Mouse (Mus musculus) WW6 (cell line): ENCODE results near the gene Rbm25.
"Not testable (repeated sequence)": the region's sequence is repeated elsewhere in the genome, so short reads cannot be mapped to it uniquely, and the experiment has no call there.

ENCODE experiments used
- DNase-seq: peaks from one replicate; pipeline ENCODE4 v3.0.0-alpha.2; 2013; ENCODE audit warnings: low read depth, low spot score

Rbm25 gene

DNA sequence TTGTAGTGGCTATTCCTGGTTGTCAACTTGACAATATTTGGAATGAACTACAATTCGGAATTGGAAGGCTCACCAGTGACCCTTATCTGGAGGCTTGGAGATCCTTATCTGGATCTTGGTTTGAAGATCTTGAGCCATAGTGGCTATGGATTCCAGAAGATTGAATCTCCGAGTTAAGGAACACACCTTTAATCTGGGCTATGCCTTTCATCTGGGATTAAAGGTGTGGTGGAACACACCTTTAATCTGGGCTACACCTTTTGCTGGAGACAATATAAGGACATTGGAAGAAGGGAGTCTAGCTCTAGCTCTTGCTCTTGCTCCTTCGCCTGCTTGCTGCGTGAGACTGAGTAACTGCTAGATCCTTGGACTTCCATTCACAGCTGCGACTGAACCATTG is at the start of gene Rbm25:
Rbm25 (plus strand) TSS at position 301 of the 400 bp plus-strand sequence.
- DNase-seq, result not testable (repeated sequence)

DNA sequence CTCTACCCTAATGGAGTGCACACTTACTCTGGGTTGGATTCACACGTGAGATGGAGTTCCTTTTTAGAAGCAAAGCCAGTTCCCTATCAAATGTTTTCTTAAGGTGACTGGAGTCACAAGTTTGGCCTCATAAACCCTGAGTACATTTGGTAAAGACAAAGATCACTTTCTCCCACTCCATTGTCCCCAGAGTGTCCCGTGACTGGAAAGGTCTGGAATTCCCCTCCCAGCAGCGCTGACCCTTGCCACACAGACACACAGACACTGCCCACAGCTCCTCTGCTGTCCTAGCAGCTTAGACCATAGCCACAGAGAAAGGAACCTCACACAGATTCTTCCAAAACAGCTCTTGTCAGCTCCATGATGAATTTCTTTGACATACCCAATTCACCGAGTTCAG is 48.9 kb upstream of the Rbm25 start:
- DNase-seq, result no peak

DNA sequence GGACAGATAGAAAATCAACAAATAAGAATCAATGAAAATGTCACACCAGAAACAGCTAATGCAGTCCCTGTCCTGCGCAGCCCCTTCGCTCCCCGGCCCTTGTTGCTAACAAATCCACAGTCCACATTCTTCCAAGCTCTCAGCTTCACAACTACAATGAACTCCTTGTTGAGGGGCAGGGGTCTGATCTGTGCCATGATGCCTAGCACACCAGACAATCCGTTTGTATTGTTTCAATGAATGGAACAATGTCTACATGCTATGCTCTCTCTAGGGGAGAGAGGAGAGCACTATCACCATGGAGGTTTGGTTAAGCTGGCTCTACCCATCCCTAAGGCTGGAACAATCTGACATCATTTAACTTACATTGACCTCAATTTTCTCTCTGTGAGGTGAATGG is 48.3 kb upstream of the Rbm25 start:
- DNase-seq, result no peak

DNA sequence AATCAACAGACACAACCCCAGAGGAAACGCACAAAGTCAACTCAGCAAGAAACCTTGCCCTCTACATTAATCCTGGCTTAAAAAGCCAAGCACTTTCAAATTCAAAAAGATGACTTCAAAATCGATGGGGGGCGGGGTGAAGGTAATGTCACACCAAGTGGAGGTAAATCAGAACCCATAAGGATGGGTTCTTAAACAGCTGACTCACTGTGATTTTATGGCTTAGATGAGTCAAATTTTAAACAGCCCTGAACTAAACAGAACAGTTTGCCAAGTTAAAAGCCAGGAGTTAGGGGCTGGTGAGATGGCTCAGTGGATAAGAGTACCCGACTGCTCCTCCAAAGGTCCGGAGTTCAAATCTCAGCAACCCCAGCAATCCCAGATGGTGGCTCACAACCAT is 44.4 kb upstream of the Rbm25 start:
- DNase-seq, result no peak

DNA sequence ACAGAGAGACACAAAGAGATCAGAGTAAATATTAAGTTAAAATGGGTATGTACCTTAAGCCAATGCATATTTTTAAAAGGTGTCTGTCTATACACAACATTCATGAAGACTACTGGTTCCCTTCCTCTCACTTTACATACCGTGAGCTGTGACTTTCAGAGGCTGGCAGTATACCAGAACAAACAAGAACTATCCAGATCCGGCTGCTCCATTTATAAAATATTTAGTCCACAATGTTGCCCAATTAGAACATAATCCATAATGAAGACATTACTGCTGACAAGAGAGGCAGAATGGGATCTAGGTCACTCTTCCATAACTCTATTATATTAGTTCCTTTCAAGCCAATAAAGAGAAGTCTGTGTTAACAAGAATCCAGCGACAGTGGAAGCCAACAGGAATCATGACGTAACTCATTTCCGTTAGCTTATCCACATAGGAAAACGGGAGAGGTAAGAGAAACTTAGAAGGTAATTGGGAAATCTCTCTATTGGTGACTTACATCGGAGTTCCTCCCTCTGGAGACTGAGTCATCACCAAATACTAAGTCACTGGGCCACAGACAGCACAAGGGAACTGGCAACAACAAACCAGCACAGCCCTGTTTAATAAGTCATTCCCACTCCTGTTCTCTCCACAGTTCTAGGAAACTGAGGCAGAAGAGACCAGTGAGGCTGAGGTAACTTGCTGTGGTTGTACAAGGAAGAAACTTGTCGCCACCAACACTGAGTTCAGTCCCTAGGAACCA is 39.1 kb upstream of the Rbm25 start:
- no peak for DNase-seq

DNA sequence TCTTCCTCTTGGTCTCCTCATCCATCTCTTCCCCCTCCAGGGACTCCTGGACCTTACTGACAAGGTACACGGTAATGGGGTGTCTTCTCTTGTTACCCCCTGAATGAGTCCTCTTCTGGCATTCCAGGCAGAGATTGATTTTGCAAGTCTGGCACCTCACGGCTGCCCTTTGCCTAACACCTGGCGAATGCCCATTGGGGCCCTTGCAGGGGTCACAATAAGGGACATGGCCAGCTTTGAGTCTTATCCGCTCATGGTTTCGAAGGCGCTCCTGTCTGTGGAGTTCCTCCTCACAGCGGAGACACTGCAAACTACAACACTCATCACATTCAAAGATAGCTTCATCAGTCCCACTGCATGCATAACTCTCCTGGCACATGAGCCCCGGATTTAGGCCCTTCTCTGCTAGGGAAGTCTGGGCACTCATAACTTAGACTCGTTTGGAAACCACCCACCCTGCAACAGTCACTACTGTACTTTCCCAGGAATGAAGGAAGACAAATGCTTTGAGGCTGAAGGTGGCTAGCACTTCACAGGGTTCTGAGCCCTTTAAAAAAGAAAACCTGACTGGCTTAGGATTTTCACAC is 36.5 kb upstream of the Rbm25 start:
- no peak for DNase-seq

DNA sequence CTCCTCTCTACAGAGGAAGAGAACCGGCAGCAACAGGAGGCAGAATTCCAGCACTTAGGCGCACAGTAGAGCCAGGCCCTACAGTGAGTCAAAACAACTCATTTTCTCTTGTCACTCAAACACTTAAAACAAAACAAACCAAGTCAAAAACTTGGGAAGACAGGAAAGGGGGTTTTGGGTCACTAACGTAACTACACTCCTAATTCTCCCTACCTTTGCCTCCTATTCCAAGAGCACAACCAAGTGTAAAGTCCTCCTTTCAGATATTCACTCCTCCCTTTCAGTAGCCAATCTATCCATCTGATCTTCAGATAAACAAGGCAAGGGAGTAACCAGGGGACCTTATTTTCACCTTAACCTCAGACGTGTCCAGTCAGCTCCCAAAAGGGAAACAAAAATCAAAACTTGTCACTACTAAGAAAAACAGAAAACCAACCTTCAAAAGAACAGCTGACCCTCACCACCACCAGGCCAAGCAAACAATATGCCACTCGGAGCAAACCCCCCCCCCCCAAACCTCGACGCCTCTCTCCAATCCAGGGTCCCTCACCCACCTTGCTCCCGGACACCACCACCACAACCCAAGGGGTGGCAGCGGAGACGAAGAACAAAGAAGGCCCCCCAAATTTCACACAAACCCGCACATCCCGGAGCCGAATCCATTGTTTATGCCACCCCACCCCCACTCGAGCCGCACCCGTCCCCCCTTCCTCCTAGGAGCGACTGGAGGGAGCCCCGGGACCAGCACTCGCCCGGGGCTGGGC is 34.7 kb upstream of the Rbm25 start:
- no peak for DNase-seq

DNA sequence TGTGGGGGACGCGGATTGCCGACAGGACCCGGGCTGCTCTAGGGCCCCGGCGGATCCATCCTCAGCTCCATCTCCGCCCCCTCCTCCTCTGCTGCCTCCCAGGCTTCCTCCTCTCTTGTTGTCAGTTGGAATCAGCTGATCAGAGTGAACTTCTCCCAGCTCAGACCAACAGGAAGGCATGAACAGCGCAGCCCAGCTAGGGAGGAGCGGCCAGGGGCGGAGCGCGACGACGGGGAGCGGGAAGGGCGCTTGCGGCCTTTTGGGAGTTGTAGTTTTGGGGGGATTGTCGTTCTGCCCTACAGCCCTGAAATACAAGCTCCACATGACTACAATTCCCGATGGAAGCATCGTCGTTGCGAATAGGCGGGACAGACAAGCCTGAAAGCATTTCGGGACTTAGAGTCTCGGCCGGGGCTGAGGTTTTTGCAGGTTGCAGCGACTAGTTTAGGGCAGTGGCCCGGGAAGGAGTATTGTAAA is 34.0 kb upstream of the Rbm25 start, which contains the start of gene Zfyve1:
Zfyve1 (minus strand) TSS at position 198 of the 477 bp plus-strand sequence.
- DNase-seq, result peak; percentile 95

DNA sequence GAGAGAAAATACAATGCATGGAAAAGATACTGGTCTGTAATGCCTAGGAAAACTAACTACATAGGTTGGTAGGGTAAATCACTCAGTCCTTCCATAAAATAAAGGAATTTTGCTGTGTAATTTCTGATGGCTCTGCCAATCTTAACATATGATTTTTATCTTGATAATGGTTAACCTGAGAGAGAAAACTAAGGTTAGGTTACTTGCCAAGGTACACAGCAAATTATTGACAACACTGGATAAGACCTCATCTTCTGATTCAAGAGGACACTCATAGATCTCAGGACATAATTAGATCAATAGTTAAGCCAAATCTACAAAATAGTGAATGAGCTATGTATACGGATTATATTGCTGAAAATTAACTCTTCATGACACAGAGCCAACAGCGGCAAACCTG is 33.2 kb upstream of the Rbm25 start:
- no peak for DNase-seq

DNA sequence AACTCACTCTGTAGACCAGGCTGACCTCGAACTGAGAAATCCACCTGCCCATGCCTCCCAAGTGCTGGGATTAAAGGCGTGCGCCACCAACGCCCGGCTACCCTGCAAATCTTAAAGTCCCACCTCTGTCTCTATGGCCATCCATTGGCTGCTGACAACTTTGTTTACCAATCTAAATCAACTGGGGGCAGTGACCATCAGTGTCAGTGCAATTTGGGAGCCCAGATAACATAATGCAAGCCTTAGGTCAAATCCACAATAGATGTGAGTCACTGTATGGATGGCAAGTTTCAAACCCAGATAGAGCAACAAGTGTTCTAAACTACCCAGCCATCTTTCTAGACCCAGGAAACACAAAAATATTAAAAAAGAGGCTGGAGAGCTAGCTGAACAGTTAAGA is 28.8 kb upstream of the Rbm25 start:
- no peak for DNase-seq

DNA sequence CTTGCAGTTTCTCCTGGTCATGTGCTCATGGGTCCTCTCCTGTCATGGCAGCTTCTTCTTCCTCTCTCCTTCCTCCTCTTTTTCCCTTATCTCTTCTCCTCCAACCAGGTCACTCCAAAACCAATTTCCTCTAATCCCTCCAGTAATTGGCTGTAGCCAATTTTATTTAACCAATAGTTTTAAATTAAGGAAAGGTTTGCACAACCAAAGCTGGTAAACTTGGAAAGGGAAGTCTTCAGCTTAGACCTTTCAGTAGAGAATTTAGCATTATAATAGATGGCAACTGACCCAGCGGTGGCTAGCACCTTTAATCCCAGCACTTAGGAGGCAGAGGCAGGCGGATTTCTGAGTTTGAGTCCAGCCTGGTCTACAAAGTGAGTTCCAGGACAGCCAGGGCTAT is 24.6 kb upstream of the Rbm25 start:
- DNase-seq, result not testable (repeated sequence)

DNA sequence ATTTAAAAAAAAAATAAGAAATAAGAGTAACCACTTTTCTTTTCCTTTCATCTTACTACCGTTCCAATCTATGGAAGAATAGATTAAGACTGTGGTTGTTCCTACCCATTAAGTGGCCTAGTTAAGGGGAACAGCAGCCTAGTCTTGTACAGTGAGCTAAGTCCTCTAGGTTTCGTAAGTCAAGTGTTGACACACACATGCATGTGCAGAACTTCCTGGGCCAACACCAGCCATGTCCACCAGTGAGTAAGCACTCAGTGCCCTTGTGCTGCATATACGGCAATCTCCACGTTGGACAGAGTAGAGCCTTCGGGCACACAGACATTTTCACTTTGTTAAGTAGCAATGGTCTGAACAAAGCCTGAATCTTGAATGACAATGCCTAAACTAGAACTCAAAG is 13.8 kb upstream of the Rbm25 start:
- no peak for DNase-seq

DNA sequence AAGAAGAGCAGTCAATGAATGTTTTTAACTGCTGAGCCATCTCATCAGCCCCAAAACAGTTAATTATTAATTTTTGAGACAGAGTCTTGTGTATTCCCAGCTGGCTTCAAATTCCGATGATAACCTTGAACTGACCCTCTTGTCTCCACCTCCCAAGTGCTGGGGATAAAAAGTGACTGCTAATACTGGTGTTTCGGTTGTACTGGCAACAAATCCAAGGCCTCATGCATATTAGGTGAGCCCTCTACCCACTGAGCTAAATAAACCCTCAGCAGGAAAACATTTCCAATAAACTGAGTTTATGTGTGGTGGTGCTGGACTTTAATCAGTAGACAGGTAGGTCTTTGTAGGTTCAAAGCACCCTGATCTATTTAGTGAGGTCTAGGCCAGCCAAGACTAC is 12.1 kb upstream of the Rbm25 start:
- DNase-seq, result no peak

DNA sequence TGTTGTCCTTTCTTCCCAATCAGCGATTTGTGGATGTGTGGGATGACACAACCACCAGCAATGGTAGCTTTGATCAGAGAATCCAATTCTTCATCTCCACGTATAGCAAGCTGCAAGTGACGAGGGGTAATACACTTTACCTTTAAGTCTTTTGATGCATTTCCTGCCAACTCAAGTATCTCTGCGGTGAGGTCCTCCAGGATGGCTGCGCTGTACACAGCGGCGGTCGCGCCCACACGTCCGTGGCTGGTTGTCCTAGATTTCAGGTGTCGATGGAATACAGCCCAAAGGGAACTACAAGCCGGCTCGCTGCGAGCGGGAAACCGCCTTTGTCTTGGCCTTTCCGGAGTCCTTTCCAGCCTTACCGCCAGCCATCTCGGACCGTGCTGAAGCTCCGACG is 10.3 kb upstream of the Rbm25 start:
- DNase-seq, result not testable (repeated sequence)

DNA sequence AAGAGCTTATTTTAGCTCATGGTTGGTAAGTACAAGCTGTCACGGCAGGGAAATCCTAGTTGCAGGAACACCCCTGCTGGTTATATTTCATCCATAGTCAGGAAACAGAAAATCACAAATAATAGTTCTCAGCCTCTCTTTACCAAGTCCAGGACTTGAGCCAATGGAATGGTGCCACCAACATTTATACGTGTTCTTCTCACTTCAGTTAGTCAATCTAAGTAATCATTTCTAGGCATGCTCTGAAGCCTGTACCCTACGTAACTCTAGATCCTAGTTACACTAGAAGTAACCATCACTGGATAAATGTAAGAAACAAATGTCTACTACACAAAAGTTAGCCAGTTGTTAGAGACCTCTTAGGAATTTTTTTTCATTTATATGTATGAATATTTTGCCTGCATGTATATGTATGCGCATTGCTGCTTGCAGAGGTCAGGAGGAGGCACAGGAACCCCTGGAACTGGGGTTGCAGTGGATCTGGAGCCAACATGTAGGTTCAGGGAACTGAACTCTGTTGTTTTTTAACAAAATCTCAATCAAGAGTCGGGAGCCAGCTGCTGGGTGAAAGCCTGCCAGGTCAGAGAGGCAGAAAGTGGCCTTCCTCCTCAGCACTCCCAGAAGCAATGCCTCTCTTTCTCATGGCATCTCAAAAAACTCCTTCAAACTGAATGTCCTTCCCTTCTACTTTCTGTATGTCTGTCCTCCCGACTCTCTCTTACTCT is 8.8 kb upstream of the Rbm25 start:
- DNase-seq, result no peak

DNA sequence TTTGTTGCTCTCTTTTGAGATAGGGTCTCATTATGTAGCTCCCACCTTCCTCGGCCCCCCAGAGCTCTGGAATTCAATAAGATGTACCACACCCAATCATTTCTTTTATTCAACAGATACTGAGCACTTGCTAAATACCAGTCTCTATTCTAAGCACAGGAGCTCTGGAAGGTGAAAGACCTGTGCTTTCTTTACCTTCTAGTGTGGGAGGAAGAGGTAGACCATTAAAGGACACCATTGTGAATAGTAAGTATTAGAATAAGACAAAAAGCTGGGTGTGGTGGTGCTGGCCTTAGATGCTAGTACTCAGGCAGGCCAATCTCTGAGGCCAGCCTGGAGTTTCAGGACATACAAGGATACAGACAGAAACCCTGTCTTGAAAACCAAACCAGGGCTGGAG is 6.7 kb upstream of the Rbm25 start:
- DNase-seq, result no peak

DNA sequence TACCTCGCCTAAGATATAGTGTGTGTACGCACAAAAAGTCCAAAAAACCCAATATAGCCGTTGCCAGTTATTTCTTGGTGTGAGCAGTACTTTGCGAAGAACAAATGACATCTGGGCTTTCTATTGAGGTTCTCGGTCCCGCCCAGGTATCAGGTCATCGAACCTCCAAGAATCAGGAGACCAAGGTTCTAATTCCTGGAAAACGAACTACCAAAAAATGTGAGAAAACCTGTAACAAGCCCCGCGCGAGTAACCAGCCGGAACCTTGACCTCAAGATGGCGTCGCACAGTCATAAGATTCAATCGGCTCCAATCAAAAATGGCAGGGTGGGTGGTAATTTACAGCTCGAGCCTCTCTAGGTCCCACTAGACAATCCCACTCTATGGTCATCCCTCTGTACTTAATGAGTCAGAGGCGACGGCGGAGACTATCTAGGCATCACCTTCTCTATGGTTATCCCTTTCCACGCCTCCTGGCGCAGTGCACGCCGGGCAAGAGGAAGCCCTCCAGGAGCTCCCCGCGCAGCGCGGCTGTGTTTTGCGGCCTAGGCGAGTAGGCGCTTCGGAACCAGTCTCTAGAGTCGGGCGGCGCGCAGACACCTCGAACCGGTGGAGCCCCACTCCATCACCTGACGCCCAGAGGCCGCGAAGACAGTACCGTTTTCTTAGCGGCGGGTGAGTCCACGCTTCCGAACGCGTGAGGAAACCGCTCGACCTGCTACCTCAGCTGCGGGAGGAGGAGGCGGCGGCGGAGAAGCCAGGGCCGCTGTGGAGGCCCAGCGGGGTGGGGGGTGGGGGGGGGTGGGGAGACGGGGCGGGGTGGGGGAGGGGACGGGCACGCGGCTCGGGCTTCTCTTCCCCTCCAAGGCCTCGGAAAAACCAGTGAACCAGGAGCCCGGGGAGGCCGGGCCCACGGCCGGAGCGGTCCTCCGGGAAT is 975 bp downstream of the Rbm25 start:
- DNase-seq, result peak; percentile 91

DNA sequence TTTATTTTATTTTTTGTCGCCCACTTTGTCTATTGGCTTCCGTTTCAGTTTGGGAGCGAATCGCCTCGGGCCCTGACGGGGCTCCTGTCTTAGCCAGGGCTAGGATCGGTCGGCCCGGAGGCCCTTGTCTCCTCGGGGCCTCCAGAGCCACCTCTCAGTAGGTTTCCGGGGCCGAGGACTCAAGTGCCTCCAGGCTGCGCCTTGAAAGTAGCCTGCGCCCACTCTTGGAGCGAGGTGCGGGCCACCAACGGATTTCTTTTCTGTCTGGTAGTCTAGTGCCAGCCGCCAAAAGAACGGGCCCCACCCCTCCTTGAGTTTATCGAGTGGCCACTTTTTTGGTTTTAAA is 1.6 kb downstream of the Rbm25 start:
- no peak for DNase-seq

DNA sequence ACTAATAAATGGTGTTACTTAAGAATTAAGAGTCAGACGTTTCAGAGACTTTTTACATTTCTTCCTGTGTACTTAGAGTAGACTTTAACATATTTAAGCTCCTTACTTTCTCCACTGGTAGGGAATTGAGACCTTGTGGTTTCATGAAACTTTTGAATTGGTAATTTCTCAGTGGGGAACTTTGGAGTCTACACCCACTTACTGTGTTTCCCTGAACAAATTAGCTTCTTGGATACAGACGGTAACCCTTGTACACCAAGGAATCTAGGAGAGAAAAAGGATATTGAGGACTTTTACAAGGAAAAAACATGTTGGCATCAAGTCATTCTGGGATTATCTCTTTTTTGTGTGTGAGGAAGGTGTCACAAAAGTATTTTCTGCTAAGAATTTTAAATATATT is 2.8 kb downstream of the Rbm25 start:
- DNase-seq, result no peak

DNA sequence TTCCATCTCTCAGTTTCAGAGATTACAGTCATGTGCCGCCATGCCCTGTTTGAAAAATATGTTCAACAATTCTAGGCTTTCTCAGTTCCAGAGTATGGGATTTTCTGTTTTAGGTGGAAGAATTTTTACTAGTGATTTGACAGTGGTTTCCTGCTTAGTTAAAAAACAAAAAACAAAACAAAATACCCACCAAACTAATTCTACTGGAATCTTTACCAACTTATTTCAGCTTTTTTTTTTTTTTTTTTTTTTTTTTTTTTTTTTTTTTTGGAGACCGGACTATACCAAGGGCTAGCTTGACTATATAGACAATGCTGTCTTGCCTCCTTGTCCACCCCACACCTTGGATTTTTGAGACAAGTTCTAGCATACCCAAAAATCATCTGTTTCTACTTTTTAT is 10.2 kb downstream of the Rbm25 start:
- DNase-seq, result no peak

DNA sequence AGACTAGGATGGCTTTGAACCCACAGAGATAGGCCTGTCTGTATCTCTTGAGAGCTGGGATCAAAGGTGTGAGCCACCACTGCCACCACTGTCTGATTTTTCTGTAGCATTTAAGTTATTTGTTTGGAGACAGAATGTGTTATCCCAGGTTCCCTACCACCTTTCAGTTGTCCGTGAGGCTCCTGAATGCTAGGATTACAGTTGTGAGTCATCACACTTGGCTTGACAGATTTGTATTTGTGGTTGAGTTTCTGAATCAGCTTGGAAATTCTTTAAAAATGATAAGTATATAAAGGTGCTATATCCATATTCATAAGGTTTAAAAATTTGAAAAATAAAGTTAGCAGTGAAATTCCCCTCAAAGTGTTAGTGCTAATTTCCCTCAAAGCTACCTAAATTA is 12.1 kb downstream of the Rbm25 start:
- no peak for DNase-seq
